In the genomic region with DNA sequence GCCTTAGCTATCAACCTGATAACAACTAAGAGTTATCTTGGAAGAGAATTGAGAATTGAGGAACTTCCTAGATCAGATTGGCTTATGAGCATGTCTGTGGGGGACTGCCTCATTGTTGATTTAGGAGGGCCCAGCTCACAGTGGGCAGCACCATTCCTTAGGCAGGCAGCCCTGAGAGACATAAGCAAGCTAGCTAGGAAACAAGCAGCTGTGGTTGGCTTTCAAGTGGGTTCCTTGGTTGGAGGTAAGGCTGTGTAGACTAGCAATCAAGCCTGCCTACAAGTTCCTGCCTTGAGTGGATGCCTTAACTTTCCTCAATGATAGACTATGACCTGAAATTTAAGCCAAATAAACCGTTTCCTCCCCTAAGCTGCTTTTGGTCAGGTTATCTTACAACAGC, we compare ENCODE assay signal across 23 mouse cellular contexts. TPM values are rescaled to one million over a fixed set of nuclear protein-coding genes. Genes with fewer than 3 reads are reported as not detected.
"Had no signal": no experiment of that assay in that cellular context is flagged by ENCODE, and none has a peak within 500 bp of the region (broad histone marks: within the 10 kb centered on the region; RNA-seq: fewer than 3 reads in every experiment).

No protein-coding gene starts in this region.

- H3K27ac ChIP-seq: liver, embryonic 15.5 days; lung, embryonic 15.5 days; macrophage; midbrain, embryonic 13.5 days; midbrain, embryonic 15.5 days; neural tube, embryonic 12.5 days had no signal

- H3K4me1 ChIP-seq: liver, embryonic 15.5 days; lung, embryonic 15.5 days; midbrain, embryonic 13.5 days; midbrain, embryonic 15.5 days; neural tube, embryonic 12.5 days had no signal

- H3K9me3 ChIP-seq: liver, embryonic 15.5 days; lung, embryonic 15.5 days; megakaryocyte, embryonic 14.5 days; midbrain, embryonic 13.5 days; midbrain, embryonic 15.5 days; neural tube, embryonic 12.5 days had no signal

- ATAC-seq: liver, postnatal 0 days; lung, postnatal 0 days; midbrain, embryonic 13.5 days; midbrain, embryonic 15.5 days had no signal

- H3K27me3 ChIP-seq: liver, embryonic 15.5 days; lung, embryonic 15.5 days; midbrain, embryonic 13.5 days; midbrain, embryonic 15.5 days; neural tube, embryonic 12.5 days had no signal

- H3K36me3 ChIP-seq: liver, embryonic 15.5 days; lung, embryonic 15.5 days; midbrain, embryonic 13.5 days; midbrain, embryonic 15.5 days; neural tube, embryonic 12.5 days had no signal

- H3K4me2 ChIP-seq: liver, embryonic 15.5 days; lung, embryonic 15.5 days; midbrain, embryonic 11.5 days; midbrain, embryonic 13.5 days; midbrain, embryonic 15.5 days; neural tube, embryonic 12.5 days had no signal

- H3K9ac ChIP-seq: liver, embryonic 15.5 days; liver, postnatal 0 days; lung, embryonic 15.5 days; midbrain, embryonic 13.5 days; midbrain, embryonic 15.5 days; neural tube, embryonic 12.5 days had no signal

- H3K4me3 ChIP-seq: liver, embryonic 15.5 days; lung, embryonic 15.5 days; megakaryocyte, embryonic 14.5 days; midbrain, embryonic 13.5 days; midbrain, embryonic 15.5 days; neural tube, embryonic 12.5 days had no signal

- DNase-seq: liver, postnatal 0 days; lung, adult 2 months; lung, postnatal 14 days; lung, postnatal 36 days; right cerebral cortex, postnatal 14 days; thymus, adult 18-20 months; thymus, postnatal 36 days had no signal

RNA-seq across cellular contexts. Expression of a gene that starts 30.9 kb away (rescaled TPM):
- polyA plus RNA-seq: midbrain, embryonic 11.5 days; midbrain, embryonic 13.5 days; midbrain, embryonic 15.5 days; neural tube, embryonic 12.5 days; neural tube, embryonic 14.5 days had no signal

RNA-seq across cellular contexts. Expression of a gene that starts 38.0 kb away (rescaled TPM):
- total RNA-seq: megakaryocyte progenitor cell, adult 5-6 weeks; midbrain, postnatal 0 days; monocyte, adult 5-6 weeks; neutrophil, adult 5-6 weeks had no signal
- polyA plus RNA-seq: liver, embryonic 15.5 days; liver, postnatal 0 days; lung, postnatal 0 days; macrophage; midbrain, embryonic 11.5 days; midbrain, embryonic 13.5 days; midbrain, embryonic 15.5 days; midbrain, postnatal 0 days; neural tube, embryonic 12.5 days; neural tube, embryonic 14.5 days; stomach, embryonic 14.5 days; stomach, embryonic 16.5 days had no signal
